Mouse (Mus musculus): ENCODE results near the gene Kbtbd7.

DNA sequence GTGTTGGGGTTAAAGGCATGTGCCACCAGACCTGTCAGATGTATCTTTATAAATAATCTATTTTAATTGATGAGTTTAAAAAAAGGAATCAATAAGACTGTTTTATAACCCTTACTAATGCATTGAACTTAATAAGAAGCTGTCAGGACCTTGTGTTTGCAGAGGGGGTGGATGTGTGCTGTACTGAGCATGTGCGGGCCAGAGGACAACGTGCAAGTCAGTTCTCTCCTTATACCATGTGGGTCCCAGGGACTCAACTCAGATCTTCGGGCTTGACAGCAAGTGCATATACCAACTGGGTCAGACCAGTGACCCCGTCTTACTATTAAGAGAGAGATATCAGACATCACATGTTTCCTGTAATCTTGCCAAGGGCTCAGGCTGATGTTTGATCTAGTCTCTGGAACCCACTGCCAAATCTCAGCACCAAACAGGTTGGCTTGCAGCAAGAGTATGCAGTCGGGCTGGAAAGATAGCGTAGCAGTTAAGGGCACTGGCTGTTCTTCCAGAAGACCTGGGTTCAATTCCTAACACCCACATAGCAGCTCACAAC, 17.0 kb upstream of the Kbtbd7 start:
- TF ChIP-seq POLR2A (IDR thresholded peaks at IDR 0.05; ENCODE audit: insufficient read length, low read depth) (no peak), E2F4 (IDR thresholded peaks at IDR 0.05; ENCODE audit: insufficient read depth) (no peak), TCF12 (IDR thresholded peaks at IDR 0.05; ENCODE audit: insufficient read depth, poor library complexity, severe bottlenecking) (no peak), SRF (IDR thresholded peaks at IDR 0.05; ENCODE audit: control insufficient read depth, insufficient read length, low read depth) (no peak)
